In genomic region chr2:43722446-43723103, GRCm38 (mm10) we compare ENCODE assay signal across 8 mouse cellular contexts. TPM values are rescaled to one million over a fixed set of nuclear protein-coding genes. Genes with fewer than 3 reads are reported as not detected.
DNase-seq lines count a peak whose midpoint lies in the region.

No protein-coding gene starts in this region.

- peak; percentile 42 for DNase-seq in WW6 (ENCODE audit: low read depth, low spot score)
- DNase-seq in cerebellum, postnatal 14 days = peak; percentile 70 to 76
- peak; percentile 70 to 86 for DNase-seq in frontal cortex, postnatal 36 days (ENCODE audit: low spot score in 2 of 2)
- peak; percentile 39 for DNase-seq in hindlimb bud, embryonic 11.5 days (ENCODE audit: extremely low spot score, low read depth, low spot score)
- DNase-seq in left cerebral cortex, adult 18-20 months (ENCODE audit: low spot score in 2 of 2) = peak; percentile 67
- peak; percentile 77 for DNase-seq in lung, postnatal 36 days
- DNase-seq in retina, postnatal 1 day = peak; percentile 87
- DNase-seq in urinary bladder, postnatal 4 days (ENCODE audit: low spot score in 2 of 2) = peak; percentile 37 to 65

RNA-seq across cellular contexts. Expression of gene Arhgap15, which starts 26.0 kb away (rescaled TPM):
- 10 to 100 TPM; 12.0 to 15.2 TPM for total RNA-seq in left cerebral cortex, adult 18-20 months (2021)

Comparison
In these comparisons a context has a peak if more than half of its experiments do, and no peak if none do; other contexts are left out.
1. Peak in every context shown above with its lines: DNase-seq.